Mouse (Mus musculus): ENCODE data around the gene Fkbp1a. TPM values are rescaled to one million over a fixed set of nuclear protein-coding genes. Genes with fewer than 3 reads are reported as not detected.

Fkbp1a gene
- polyA plus RNA-seq, 1 experiment from 2014 or later = 608 TPM

GRCm38 (mm10) chr2:151569452-151569851, 27.2 kb downstream of the Fkbp1a start:
- Histone ChIP-seq H3K36me3 (ENCODE audit: control insufficient read depth, insufficient read depth, low read length) (peaks cover 4% of the 10 kb centered on the region; the same call in 1 of the 2 replicates), H3K27me3 (ENCODE audit: control insufficient read depth, insufficient read depth, low read depth, low read length) (no peaks in the 10 kb centered on the region), H3K27ac (ENCODE audit: low read length) (no peak overlapping the region), H3K4me1 (ENCODE audit: control insufficient read depth, insufficient read depth, low read length) (no peaks in the 10 kb centered on the region), H3K9ac (ENCODE audit: low read depth, low read length) (no peak overlapping the region), H3K4me3 (ENCODE audit: low read depth, low read length) (no peak overlapping the region), H3K9me3 (replicated peaks; ENCODE audit: control insufficient read depth, low read length, poor library complexity, severe bottlenecking) (no peaks in the 10 kb centered on the region), H3K4me2 (ENCODE audit: low read length) (no peak overlapping the region)
- ATAC-seq = no peak
- 76% methylated on average over 2 of the region's 2 CpGs for WGBS

GRCm38 (mm10) chr2:151571873-151572700, 29.8 kb downstream of the Fkbp1a start, which contains the start of gene Sdcbp2:
Sdcbp2 (plus strand) TSS chr2:151572622.
- no peak within 1 kb of the TSS for H3K4me2 ChIP-seq (ENCODE audit: low read length)
- H3K4me3 ChIP-seq (ENCODE audit: low read depth, low read length) = no peak within 1 kb of the TSS
- no peaks in the 10 kb centered on the region for H3K27me3 ChIP-seq (ENCODE audit: control insufficient read depth, insufficient read depth, low read depth, low read length)
- H3K27ac ChIP-seq (ENCODE audit: low read length) = no peak within 1 kb of the TSS
- H3K9ac ChIP-seq (ENCODE audit: low read depth, low read length) = no peak within 1 kb of the TSS
- WGBS = 76% methylated on average over 17 of the region's 17 CpGs
- no peaks in the 10 kb centered on the region for H3K36me3 ChIP-seq (ENCODE audit: control insufficient read depth, insufficient read depth, low read length)
- ATAC-seq = no peak
- no peaks in the 10 kb centered on the region for H3K9me3 ChIP-seq (replicated peaks; ENCODE audit: control insufficient read depth, low read length, poor library complexity, severe bottlenecking)
- peaks cover 10% of the 10 kb centered on the region for H3K4me1 ChIP-seq (ENCODE audit: control insufficient read depth, insufficient read depth, low read length)

DNA sequence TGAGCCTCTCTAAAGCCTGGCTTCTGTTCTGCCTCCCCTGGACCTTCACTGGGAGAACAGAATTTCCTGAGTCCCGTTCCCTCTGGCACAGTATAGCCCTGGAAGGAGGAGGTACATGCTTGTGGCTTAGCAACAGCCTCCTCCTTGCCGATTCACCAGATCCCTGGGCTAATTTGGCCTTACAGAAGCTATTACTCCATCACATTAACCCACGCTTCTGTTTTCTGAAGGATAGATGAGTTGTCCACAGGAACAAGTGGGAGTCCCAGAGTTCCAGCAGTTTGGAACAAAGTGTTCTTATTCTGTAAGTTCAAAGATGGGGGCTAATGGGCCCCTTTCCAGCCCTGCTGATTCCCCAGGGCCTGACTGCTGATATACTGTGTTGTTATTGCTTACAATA, 31.4 kb downstream of the Fkbp1a start:
- Histone ChIP-seq H3K9me3 (replicated peaks; ENCODE audit: control insufficient read depth, low read length, poor library complexity, severe bottlenecking) (no peaks in the 10 kb centered on the region), H3K27me3 (ENCODE audit: control insufficient read depth, insufficient read depth, low read depth, low read length) (no peaks in the 10 kb centered on the region), H3K4me2 (ENCODE audit: low read length) (no peak overlapping the region), H3K36me3 (ENCODE audit: control insufficient read depth, insufficient read depth, low read length) (no peaks in the 10 kb centered on the region), H3K27ac (ENCODE audit: low read length) (no peak overlapping the region), H3K9ac (ENCODE audit: low read depth, low read length) (no peak overlapping the region), H3K4me3 (ENCODE audit: low read depth, low read length) (no peak overlapping the region), H3K4me1 (ENCODE audit: control insufficient read depth, insufficient read depth, low read length) (peaks cover 10% of the 10 kb centered on the region)
- 73% methylated on average over 3 of the region's 3 CpGs for WGBS
- ATAC-seq = no peak

DNA sequence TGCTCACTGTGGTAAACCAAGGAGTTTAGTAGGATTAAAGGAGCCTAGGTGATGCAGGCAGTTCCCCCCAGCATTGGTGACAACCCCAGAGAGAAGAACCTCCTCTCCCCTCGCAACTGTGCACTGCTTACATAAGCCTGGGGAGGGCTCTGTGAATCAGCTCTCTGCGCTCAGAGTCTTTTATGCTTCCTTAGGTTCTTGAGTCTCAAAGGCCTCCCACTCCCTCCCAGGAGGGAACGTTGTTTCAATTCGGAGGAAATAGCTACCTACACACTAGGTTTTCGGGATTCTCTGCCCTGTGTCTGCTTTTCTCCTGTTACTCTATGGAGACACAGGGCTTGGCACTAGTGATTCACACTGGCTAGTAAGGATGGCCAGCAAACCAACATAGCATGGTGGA, 32.3 kb downstream of the Fkbp1a start:
- H3K27me3 ChIP-seq (ENCODE audit: control insufficient read depth, insufficient read depth, low read depth, low read length) = no peaks in the 10 kb centered on the region
- no peaks in the 10 kb centered on the region for H3K9me3 ChIP-seq (replicated peaks; ENCODE audit: control insufficient read depth, low read length, poor library complexity, severe bottlenecking)
- H3K4me2 ChIP-seq (ENCODE audit: low read length) = no peak overlapping the region
- no peak overlapping the region for H3K27ac ChIP-seq (ENCODE audit: low read length)
- WGBS = 51% methylated on average over 5 of the region's 5 CpGs
- H3K9ac ChIP-seq (ENCODE audit: low read depth, low read length) = no peak overlapping the region; the same call in 1 of the 2 replicates
- H3K36me3 ChIP-seq (ENCODE audit: control insufficient read depth, insufficient read depth, low read length) = no peaks in the 10 kb centered on the region
- H3K4me1 ChIP-seq (ENCODE audit: control insufficient read depth, insufficient read depth, low read length) = peaks cover 10% of the 10 kb centered on the region
- no peak overlapping the region for H3K4me3 ChIP-seq (ENCODE audit: low read depth, low read length)
- ATAC-seq = no peak

DNA sequence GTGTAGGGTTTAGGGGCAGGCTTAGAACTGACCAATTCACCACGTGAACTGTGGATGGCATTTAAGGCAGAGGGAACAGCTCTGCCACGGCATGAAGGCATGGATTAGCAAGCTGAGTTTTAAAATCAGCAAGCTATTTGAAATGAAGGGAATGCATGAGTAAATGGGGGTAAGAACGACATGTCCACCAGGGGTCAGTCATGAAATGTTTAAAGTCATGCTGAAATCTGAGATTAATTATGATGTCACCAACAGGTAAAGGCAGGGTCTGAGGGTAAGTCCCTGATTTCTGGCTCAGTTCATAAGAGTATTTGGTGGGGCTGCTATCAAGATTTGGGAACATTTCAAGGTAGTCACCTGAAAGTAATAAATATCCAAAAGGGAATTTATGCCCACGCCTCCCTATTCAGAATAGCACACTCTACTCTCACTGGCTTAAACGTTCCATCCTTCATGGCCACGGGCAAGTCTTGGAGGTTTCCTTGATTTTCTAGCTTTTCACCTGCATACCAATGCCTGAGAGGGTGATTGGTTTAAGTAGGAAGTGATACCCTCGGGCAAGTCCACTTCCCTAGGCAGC, 32.9 kb downstream of the Fkbp1a start:
- no peaks in the 10 kb centered on the region for H3K9me3 ChIP-seq (replicated peaks; ENCODE audit: control insufficient read depth, low read length, poor library complexity, severe bottlenecking)
- H3K27ac ChIP-seq (ENCODE audit: low read length) = peak overlapping the region; percentile 89
- H3K4me1 ChIP-seq (ENCODE audit: control insufficient read depth, insufficient read depth, low read length) = peaks cover 10% of the 10 kb centered on the region
- no peaks in the 10 kb centered on the region for H3K27me3 ChIP-seq (ENCODE audit: control insufficient read depth, insufficient read depth, low read depth, low read length)
- peak overlapping the region; percentile 69 for H3K9ac ChIP-seq (ENCODE audit: low read depth, low read length)
- peak overlapping the region; percentile 51 for H3K4me3 ChIP-seq (ENCODE audit: low read depth, low read length)
- H3K36me3 ChIP-seq (ENCODE audit: control insufficient read depth, insufficient read depth, low read length) = no peaks in the 10 kb centered on the region
- WGBS = 19% methylated on average over 7 of the region's 7 CpGs
- ATAC-seq = peak; percentile 15
- H3K4me2 ChIP-seq (ENCODE audit: low read length) = peak overlapping the region; percentile 87

DNA sequence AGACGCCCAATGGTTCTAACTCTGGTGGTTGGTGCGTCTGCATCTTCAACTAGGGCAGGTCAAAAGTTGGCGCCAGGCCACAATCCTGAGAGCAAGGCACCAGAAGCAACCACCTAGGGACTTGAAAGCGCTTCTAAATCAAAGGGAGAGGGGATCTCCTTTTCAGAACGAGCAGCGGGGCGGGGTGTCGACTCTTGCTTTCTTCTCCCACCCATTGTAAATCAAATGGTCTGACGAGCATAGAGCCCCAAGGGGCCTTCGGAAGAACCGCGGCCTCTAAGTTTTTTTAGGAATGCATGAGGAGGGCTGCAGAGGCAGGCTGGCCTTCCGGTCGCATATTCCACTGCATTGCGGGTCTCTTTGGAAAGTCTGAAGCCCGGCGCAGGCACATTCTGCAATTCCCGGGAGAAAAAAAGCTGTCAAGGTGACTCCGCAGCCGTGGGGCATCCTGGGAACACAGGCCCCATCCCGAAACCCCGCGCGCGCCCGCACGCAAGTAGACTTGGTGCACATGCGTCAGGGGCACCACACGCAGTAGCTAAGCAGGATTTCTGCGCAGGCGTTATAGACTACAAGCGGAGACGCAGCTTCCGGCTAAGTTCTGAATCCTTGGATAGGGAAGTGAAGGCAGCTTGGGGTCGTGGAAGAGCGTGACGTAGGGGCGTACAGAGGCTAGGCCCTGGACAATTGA, 33.6 kb downstream of the Fkbp1a start:
- peaks cover 10% of the 10 kb centered on the region for H3K4me1 ChIP-seq (ENCODE audit: control insufficient read depth, insufficient read depth, low read length)
- H3K9me3 ChIP-seq (replicated peaks; ENCODE audit: control insufficient read depth, low read length, poor library complexity, severe bottlenecking) = no peaks in the 10 kb centered on the region
- H3K27me3 ChIP-seq (ENCODE audit: control insufficient read depth, insufficient read depth, low read depth, low read length) = no peaks in the 10 kb centered on the region
- peak overlapping the region; percentile 69 for H3K9ac ChIP-seq (ENCODE audit: low read depth, low read length)
- peak; percentile 97 for ATAC-seq
- H3K27ac ChIP-seq (ENCODE audit: low read length) = peak overlapping the region; percentile 89
- H3K4me3 ChIP-seq (ENCODE audit: low read depth, low read length) = peak overlapping the region; percentile 51
- peak overlapping the region; percentile 87 for H3K4me2 ChIP-seq (ENCODE audit: low read length)
- under 1% methylated on average over 38 of the region's 38 CpGs for WGBS
- H3K36me3 ChIP-seq (ENCODE audit: control insufficient read depth, insufficient read depth, low read length) = no peaks in the 10 kb centered on the region

DNA sequence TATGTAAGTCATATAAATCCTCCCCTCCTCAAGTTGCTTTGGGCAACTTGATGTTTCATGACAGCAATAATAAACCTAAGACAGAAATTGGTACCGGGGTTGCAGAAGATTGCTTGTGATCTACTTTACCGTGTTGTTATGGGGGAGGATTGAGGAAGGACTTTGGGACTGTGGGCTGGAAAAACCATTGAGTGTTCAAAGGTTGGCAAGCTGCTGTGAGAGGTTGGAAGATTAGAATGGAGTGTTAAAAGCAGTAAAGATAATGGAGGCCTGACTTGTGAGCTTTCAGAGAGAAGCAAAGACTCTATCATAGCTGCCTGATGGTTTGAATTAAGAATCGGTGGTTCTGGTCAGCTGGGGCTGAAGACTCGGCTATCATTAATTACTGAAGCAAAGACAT, 36.9 kb downstream of the Fkbp1a start:
- Histone ChIP-seq H3K4me2 (ENCODE audit: low read length) (no peak overlapping the region), H3K4me1 (ENCODE audit: control insufficient read depth, insufficient read depth, low read length) (peaks cover 10% of the 10 kb centered on the region), H3K27me3 (ENCODE audit: control insufficient read depth, insufficient read depth, low read depth, low read length) (no peaks in the 10 kb centered on the region), H3K36me3 (ENCODE audit: control insufficient read depth, insufficient read depth, low read length) (no peaks in the 10 kb centered on the region), H3K9ac (ENCODE audit: low read depth, low read length) (no peak overlapping the region), H3K9me3 (replicated peaks; ENCODE audit: control insufficient read depth, low read length, poor library complexity, severe bottlenecking) (no peaks in the 10 kb centered on the region), H3K27ac (ENCODE audit: low read length) (no peak overlapping the region), H3K4me3 (ENCODE audit: low read depth, low read length) (no peak overlapping the region)
- 78% methylated on average over 4 of the region's 4 CpGs for WGBS
- ATAC-seq = no peak

DNA sequence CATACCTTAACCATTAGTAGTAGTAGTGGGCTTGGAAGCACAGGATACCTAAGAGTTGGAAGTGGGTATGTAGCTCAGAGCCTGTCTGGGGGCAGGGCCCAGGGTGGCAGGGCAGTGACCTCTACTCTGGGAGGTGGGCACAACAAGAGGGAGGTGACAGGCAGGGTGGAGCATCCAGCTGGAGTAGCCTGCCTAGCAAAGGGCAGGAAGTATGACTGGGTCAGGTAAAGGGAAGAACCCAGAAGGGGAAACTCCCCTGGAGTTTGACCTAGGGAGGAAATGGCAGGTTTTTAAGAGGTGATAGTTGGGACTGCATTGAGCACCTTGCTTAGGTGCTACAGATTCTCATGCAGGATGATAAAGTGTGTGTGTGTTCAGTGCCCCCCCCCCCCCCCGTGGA, 38.7 kb downstream of the Fkbp1a start:
- no peak for ATAC-seq
- no peak overlapping the region for H3K4me3 ChIP-seq (ENCODE audit: low read depth, low read length)
- H3K36me3 ChIP-seq (ENCODE audit: control insufficient read depth, insufficient read depth, low read length) = no peaks in the 10 kb centered on the region
- H3K27me3 ChIP-seq (ENCODE audit: control insufficient read depth, insufficient read depth, low read depth, low read length) = no peaks in the 10 kb centered on the region
- WGBS = 42% methylated on average over 1 of the region's 1 CpGs
- no peak overlapping the region for H3K9ac ChIP-seq (ENCODE audit: low read depth, low read length)
- H3K4me2 ChIP-seq (ENCODE audit: low read length) = no peak overlapping the region
- no peaks in the 10 kb centered on the region for H3K9me3 ChIP-seq (replicated peaks; ENCODE audit: control insufficient read depth, low read length, poor library complexity, severe bottlenecking)
- H3K4me1 ChIP-seq (ENCODE audit: control insufficient read depth, insufficient read depth, low read length) = peaks cover 4% of the 10 kb centered on the region
- no peak overlapping the region for H3K27ac ChIP-seq (ENCODE audit: low read length)

DNA sequence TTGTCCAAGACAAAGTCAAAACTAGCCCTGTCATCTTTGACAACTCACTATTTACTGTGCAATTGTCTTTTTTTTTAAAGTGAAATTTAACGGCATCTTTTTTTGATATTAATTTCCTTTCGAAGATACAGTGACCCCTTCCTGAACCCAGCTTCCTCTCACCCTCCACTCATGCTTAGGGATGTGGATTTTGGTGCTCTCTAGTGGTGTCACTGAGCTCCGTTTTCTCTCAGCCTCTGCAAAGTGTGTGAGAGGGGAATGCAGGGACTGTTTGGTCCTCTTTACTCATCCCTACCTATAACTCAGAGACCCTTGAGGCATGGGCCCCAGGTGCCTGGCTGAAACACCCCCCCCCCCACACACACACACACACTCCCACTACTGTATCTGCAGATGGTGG, 43.7 kb downstream of the Fkbp1a start:
- Histone ChIP-seq H3K9me3 (replicated peaks; ENCODE audit: control insufficient read depth, low read length, poor library complexity, severe bottlenecking) (no peaks in the 10 kb centered on the region), H3K36me3 (ENCODE audit: control insufficient read depth, insufficient read depth, low read length) (no peaks in the 10 kb centered on the region), H3K27ac (ENCODE audit: low read length) (no peak overlapping the region), H3K27me3 (ENCODE audit: control insufficient read depth, insufficient read depth, low read depth, low read length) (no peaks in the 10 kb centered on the region), H3K4me3 (ENCODE audit: low read depth, low read length) (no peak overlapping the region), H3K4me1 (ENCODE audit: control insufficient read depth, insufficient read depth, low read length) (no peaks in the 10 kb centered on the region), H3K9ac (ENCODE audit: low read depth, low read length) (no peak overlapping the region), H3K4me2 (ENCODE audit: low read length) (no peak overlapping the region)
- no peak for ATAC-seq
- 70% methylated on average over 3 of the region's 3 CpGs for WGBS

All from midbrain, embryonic 16.5 days (tissue).